Mouse (Mus musculus) bone marrow, adult 2 months (tissue): ENCODE measurements around the gene Dnajb14.

ENCODE experiments used
- CTCF ChIP-seq: fragments of 200-500 bp; IDR thresholded peaks from 2 replicates; pipeline ENCODE4 v1.5.1; 2011; ENCODE audit warnings: low read length, control low read depth; ENCODE audit not compliant: control insufficient read depth, insufficient read depth
- POLR2A ChIP-seq: fragments of 200-500 bp; IDR thresholded peaks from 2 replicates; pipeline ENCODE4 v1.6.1; 2011; ENCODE audit warnings: low read depth, mild to moderate bottlenecking, control low read depth, low read length, borderline replicate concordance; ENCODE audit not compliant: control insufficient read depth

DNA sequence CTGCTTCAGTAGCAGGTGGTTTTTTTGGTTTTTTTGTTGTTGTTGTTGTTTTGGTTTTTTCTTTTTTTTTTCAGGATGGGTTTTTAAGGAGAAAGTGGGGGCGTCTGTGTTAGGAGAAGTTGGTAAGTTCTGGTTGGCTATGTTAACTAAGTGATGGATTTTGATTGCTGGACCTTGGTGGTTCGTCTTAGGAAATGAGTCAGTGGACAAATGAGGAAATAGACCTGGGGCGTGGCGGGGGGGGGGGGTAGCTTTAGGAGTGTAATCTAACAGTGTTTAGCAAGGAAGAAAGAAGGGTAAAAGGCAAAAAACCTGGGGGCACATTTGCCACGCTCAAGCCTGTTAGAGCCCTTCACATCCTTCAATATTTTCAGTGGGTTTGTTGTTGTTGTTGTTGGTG, 20.9 kb upstream of the Dnajb14 start:
- TF ChIP-seq CTCF: no peak
- TF ChIP-seq POLR2A: no peak
